Mouse (Mus musculus) thymus, postnatal 0 days (tissue): Measurements from ENCODE around the gene Dcx. TPM values are rescaled to one million over a fixed set of nuclear protein-coding genes. Genes with fewer than 3 reads are reported as not detected.

ENCODE experiments used
- DNase-seq: peaks from one replicate; pipeline ENCODE4 v3.0.0-alpha.2; 2015; ENCODE audit warnings: low spot score
- polyA plus RNA-seq: library from polyadenylated mRNA; unstranded; fragments of >200 nt; fragmentation: Nextera tagmentation; extraction: Ambion mirVana; gene quantifications from 2 replicates; pipeline ENCODE4 v1.2.1, GENCODE M21; 2015

Gene Dcx
- 0.06 and 0.09 TPM in 2 replicates for polyA plus RNA-seq

DNA sequence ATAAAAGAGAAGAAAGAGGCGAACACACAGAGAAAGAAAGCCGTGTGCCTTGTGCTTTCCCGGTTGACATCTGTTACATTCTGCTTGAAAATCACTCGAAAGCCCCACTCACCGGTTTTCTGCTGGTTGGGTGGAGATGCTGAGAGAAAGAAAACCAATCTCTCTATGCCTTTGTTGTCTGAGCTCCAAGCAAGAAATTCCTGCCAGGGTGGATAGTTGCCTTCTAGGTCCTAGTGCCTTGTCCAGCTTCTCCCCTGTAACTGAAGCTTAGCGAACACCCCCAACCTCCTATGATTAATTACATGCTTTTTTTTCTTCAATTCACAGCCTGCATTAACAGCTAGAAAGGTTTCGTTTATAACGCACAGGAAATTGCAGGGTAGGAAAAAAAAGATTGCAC, at the start of gene Dcx:
Dcx (minus strand) TSS at position 354 of the 400 bp plus-strand sequence.
- DNase-seq = no peak

DNA sequence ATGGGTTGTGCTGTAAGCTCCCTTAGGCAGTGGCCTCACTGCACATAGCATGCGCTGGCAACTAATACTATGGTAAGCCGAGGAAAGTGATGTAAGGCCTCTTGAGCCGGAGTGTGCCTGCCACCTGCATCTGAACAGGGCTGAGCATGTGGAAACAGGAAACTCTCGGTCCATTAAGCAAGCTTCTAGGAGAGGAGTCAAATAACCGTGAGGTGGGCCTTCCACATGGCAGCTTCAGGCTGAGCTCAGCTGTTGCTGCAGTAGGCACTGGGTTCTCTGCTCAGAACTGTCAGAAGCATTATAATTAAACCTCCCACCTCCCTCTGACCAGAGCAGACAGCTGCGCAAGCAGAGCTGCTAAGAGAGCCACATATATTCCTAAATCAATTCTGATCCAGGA, 33.1 kb upstream of the Dcx start:
- DNase-seq = no peak

DNA sequence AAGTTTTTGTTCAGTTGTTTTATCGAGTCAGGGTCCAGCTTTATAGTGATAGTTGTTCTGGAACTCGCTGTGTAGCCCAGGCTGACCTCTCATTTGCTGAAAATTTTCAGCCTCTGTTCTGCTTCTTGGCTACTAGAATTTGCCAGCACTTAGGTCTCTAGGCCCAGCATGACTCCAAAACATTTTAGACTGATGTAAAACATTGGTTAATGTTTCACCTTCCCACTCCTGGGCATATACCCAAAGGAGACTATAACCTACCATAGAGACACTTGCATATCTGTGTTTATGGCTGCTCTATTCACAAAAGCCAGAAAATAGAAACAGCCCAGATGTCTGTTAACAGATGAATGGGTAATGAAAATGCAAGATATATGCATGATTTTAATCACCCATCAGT, 560 bp upstream of the Dcx start:
- no peak for DNase-seq

DNA sequence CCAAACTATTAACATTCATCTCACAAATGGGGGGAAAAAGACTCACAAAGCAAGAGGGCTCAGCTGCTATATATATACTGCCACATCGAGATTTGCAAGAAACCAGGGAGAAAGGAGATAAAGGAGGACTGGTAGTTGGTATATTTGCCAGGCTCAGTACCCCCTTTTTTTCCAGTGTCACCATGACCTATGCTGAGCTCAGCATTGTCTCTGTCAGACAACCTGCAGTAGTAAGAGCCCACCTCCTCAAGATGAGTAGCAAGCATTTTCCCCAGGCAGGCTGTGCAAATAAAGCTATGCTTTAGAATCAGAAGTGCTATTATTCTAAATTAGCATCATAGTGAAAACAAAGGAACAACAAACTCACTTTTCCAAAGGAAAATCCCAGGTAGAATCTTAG, 581 bp downstream of the Dcx start:
- DNase-seq = no peak

DNA sequence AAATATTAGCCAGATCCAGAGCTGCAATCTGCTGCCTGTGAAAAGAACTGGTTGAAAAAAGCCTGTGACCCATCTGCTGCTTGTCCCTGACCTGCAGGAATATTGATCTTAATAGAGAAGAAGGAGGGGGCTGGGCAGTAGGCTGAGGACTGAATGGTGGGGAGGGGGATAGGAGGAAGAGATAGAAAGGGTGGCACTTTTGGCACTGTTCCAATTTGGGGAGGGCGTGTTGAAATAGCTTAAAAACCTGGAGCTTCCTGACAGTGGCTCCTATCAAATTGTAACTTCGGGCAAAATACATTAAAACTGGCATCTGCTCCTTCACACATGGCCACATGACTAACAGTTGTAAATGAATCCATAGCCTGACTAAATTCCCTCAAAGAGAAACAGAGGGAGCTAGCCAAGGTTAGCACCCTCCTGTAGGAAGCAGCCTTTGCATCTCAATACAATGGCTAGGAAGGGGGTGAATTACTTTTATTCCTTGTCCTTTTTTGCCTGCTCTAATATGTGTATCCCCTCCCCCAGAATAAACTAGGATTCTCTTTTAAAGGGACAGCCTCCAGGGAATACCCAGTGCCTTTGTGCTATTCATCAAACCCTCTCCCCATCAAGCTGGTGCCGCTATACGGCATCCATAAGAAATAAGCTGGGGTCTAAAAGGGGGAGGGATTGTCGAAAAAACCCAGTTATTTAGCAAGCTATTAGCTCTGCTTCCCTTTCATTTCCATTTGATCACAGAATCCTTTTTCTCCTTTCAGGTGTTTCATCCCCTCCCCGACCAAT, 1.5 kb downstream of the Dcx start:
- no peak for DNase-seq

DNA sequence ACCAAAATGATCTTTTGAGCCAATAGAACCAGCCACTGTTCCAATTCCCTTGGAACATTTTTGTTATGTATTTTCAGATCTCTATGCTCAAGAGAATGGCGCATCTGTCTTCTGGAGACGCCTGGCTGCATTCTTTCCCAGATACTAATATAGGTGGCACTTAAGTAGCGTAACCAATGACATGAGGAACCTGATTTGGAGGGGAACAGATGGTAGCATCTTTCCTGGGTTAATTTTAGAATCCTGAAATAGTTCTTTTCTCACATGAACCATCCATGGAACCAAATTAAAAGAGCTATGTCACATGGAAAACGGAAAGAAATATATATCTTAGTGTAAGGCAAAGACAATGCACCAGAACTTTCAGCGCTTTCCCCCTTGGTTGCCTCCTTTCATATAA, 11.0 kb downstream of the Dcx start:
- no peak for DNase-seq

DNA sequence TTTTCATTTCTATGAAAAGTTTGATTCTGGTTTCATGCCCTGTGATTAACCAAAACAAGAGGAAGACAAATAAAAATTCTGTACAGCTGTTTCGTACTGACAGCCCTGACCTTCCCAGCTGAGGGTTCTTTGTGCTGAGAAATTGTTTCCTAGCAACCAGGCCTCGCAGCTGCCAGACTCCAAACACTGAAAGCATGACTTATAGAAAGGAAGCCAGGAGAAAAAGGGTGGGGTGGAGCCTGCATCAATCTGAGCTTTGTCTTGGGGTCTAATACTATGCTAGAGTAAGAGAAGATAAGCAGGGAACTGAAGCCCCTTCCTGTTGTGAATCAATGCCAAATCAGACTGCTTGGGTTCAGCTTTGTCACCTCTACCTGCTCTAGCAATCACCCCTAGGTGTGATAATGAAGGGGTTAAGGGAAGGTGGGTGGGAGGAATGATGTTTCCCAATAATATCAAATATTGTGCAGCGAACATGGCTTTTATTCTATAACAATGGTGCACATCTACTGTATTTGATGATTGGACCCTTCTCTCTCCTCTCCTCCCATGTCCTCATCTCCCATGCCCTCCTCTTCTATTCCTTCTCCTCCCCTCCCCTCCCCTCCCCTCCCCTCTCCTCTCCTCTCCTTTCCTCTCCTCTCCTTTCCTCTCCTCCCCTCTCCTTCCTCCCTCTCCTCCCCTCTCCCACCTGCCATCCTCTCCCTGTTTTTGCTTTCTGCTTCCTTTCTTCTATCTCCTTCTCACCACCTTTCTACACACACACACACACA, 26.2 kb downstream of the Dcx start:
- no peak for DNase-seq

DNA sequence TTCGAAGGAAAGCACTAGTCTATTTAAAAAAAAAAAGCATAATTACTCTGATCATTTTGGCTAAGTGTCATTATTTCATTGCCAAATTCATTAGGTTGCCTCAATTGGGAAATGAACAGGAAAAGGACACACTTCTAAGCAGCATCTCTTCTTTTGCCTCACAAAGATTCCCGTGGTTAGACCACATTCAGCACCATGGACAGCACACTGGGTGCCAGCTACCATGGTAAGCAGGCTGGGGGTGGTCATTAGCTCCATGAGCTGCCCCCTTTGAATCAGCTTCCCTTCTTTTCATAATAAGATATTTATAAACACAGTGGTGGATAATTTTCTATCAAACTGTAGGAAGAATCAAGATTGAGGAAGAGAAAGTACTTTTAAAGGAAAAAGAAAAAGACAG, 28.4 kb downstream of the Dcx start:
- DNase-seq = no peak

DNA sequence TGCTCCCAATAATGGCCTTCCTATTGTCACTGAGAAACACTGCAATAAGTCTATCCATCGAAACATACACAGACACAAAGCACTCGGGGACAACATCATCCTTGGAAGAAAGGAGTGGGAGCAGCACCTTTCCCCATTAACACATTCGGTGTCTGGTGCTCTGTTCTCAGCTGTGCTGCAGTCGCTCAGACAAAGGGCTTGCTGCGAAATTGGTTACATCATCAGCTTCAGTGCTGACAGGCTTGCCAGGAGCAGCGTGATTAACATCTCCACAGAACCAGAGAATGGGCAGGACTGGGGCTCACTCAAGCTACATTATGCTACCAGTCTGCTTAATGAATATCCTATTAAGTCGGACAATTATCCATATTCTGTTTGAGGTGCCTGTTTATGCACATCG, 30.8 kb downstream of the Dcx start:
- DNase-seq = no peak

DNA sequence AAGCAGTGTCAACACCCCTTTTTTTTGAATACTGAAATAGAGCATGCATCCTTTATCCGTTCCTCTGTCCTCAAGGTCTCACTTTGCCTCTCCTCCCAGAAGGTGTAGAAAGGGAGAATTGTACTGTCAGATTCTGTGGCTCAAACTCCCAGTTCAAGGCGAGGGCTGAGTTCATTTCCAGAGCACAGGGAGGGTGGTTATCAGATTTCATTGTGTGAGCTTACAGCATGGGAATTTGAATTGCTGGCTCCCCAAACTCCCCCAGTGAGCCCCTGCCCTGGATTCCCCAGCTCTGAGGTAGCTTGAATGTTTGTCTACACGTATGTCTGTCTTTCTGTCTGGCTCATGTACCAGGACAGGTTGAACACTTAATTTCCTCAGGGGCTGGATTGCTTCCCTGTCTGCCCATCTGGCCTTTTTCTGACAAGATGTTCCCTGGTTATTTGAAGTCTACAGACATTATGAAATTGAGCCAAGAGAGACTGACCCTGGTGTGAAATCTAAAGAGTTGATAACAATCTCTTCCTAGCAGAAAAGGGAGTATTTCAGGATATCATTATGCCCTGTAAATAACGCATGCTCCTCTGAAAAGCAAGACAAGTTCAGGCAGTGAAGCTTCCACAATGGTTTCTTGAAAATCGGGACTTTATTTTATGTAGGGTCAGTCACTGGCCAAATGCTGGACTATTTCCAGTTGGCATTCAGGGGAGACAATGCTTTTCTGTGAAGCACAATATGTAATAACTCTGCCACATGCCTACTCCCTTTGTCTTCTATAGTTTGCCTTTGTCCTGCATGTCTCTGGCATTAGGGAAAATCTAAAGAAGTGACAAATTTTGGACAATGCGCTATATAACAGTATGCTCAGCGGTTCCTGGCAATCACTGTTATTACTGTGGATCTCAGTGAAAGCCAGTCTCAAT, 35.5 kb downstream of the Dcx start:
- no peak for DNase-seq

DNA sequence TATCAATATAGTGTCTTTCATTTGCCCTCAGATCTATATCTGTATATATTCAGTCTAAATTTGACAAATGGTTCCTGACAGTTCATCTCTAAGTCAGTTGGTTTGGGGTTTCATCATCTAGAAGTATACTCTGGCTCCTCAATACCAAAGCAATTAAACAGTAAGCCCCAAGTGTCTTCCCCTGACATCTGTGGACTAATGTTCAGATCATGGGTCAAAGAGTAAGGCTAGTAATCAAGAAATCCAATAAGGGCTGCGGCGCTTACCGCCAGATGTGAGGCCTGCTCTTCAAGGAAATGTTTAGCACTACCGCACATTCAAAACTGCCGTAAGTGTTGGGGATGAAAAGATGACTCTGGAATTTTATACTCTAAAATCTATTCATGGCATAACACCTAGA, 36.2 kb downstream of the Dcx start:
- no peak for DNase-seq

DNA sequence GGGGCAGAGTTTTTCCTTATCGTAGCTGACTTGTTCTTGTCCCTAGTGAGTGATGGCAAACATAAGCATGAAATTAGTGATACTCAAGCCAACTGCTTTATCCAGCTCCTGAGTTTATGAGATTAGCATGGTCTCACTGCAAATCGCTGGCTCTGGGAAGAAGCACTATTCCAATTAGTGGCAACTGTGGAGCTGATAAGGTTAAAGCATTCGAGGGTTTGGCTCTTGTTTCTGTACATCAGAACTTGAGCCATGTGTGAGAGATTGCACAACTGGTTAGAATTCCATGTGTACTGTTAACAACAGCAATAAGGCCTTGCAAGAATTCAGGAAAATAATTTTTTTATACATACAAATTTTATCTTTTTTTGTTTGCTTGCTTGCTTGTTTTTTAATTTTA, 39.9 kb downstream of the Dcx start:
- no peak for DNase-seq

DNA sequence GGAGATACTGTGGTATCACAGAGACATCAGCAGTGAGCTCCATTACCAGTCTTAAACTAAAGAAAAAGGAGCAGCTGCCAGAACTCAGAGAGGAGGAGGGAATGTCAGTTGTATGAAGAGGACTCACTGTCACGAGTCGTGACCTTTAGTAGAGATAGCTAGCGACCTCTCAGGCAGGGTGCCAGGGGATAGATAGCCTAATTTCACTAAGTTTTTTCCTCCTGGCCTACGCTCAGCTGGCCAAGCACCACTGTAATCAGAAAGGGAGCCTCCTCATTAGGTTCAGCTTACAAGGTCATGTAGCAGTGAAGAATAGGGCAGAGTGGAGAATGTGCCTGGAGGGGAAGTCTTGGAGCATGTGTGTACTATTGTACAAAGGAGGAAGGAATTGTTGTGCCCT, 47.3 kb downstream of the Dcx start:
- no peak for DNase-seq

DNA sequence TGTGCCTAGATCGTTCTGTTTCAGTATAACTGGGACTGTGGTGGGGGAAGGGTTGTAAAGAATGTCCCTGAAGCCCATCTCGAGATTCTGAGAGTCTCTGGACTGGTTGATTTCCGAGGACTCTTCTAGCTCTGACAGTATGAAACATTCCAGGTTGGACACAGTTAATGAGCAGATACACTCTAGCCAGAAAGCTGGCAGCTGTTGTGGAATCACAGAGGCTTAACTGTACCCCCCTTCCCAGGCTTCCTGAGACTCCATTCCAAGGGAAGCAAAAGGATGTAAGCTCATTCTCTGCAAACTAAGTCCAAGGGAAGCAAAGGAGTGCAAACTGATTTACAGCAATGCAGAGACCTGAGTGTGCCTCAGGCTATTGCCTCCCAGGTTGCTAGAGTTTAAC, 48.2 kb downstream of the Dcx start:
- no peak for DNase-seq

DNA sequence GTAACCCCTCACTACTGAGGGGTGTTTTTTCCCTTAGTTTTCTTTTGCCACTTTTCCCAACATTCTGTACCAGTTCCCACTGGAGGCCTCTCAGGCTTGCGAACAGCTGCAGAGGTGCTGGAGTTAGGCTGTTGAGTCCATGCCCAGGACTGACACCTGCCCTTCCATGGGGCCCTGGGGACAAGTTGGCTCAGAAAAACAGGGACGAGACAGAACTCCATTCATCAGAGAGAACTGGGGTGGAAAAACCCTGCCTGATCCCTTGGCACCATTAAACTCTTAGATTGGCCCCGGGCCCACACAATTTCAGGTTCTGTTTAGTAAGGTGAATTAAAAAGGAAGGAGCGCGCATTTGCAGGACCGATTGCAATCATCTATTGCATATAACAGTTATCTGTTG, 48.8 kb downstream of the Dcx start:
- DNase-seq = no peak

DNA sequence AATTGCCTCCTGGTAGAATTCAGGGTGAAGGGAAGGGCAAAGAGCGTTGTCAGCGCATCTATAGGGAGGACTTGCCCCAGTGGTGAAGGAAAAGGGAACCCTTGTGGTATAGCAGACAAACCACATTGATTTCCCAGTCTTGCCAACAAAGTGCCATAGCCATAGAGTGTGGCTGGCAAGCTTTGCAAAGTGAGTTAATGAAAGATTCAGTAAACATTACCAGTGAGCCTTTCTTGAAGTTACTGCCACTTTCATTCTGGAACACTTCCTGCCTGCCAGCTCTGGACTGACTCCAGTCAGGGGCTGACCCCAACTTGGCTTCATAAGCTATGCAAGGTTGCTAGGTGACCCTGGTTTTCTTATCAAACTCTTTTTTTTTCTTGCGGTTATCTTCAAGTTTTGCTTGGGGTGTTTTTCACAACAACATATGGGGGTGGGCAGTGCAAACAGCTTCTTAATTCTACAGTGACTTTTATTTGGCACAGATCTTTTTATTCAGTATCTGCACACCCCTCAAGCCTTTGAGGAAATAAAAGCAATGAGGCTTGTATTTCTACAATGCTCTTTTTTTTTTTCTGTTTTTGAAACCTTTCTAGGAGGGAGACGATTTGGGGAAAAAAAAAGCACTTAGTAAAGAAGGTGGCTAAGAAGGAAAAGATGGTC, 51.2 kb downstream of the Dcx start:
- DNase-seq = no peak

DNA sequence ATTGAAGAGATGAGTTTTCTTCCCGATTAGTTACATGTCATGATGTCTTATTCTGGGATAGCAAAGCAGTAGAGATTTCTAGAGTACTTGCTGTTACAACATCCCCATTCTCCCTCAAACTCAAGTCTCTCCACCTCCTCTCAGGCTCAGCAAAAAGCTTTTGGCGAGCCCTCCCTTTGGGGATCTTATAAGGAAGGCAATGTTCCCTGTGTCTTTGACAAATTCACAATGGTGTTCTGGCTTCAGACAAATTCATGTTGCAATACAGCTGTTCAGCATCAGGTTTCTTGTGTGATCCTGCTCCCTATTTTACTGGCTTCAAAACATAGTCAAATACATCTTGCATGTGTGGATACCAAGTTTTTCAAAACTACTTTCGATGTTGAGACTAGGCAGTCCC, 53.5 kb downstream of the Dcx start:
- DNase-seq = no peak

DNA sequence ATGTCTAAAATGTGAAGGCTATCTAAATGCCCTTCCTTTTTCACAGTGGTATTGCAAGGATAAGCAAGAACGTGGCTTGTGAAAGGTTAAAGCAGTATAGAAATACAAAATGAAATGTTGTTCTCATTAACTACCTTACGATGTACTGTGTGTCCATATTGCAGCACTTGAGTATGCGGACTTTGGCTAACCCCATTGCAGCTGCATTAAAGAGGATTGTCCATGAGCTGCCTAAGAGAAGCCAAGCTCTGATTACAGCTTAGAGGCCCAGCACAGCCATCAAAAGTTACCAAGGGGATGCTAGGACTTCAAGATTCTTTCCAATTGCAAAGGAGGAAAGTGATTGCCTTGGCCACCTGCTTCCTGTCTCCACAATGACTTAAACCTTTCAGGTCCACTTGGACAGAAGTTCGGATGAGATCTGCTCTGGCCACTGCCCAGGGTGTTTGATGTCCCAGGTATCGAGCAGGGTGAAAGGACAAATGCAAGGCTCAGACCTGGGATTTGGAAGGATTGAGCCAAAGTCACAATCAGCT, 65.9 kb downstream of the Dcx start:
- no peak for DNase-seq

DNA sequence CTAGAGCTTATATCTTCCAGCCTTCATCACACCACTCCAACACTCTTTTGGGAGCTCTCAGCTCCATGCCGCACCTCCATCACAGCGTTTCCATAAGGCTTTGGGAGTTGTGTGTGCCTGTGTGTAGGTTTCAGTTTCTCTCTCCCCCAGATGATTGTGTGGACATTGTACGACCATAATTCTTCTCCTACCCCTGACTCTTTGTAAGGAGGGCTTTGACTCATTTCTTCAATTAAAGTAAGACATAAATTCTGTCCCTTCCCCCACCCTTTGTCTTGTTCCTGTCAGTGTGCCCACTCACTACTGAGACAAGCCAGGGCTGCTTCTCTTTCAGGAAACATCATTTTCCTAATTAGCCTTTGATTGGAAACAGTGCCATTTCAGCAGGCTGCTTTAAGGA, 81.8 kb downstream of the Dcx start:
- DNase-seq = no peak

DNA sequence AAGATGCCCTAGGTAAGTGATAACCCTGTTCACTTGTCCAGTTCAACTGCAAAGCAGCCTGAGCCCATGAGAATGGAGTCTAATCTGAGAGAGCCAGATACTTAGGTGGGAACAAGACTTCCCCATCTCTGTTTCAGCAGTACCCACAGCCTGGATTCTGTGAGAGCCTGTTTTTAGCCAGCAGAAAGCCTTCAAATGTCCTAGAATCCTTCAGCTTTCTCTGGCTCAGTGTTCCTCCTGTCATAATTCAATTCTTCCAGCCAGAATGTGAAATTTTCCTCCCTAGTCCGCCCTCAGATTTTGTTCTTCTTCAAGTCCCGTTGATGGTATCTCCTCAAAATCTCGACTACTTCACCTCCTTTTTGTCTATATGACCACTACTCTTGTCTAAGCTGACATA, 83.1 kb downstream of the Dcx start:
- DNase-seq = no peak

DNA sequence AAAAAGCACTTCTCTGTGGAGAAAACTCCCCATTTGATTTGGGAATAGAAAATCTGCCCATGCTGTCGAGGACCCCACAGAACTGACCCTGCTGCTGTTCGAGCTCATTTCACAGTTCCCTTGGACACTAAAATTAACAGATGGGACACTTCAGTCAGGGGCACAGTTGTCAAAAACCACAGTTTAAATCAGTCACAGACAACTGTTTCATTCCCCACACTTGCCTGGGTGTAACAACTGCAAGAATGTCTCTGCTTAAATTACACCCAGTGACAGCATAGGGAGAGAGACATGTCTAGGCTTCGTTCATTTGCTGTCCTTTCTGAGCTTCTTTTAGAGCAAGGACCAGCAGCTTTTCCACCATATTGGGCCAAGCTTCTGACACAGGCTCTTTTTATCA, 86.5 kb downstream of the Dcx start:
- no peak for DNase-seq
